Mouse (Mus musculus) liver, adult (tissue): ENCODE measurements at regions not wholly inside any gene's neighbourhood (a gene's known extent, or its start where the extent isn't known, plus 50 kb on each side); places are given as distances from the start of the nearest gene placed in this dataset.

Source experiments
- GATA4 ChIP-seq: IDR thresholded peaks from 2 replicates; pipeline ENCODE4 v1.6.1; 2014; ENCODE audit warnings: mild to moderate bottlenecking, low read length; ENCODE audit not compliant: insufficient replicate concordance

GRCm38 (mm10) chr11:111838996-111839395 lies 773.0 kb downstream of the Kcnj2 start:
- no peak for TF ChIP-seq GATA4

GRCm38 (mm10) chr11:111843728-111844258 lies 777.8 kb downstream of the Kcnj2 start:
- no peak for TF ChIP-seq GATA4

- TF ChIP-seq GATA4, result no peak
Observed at GRCm38 (mm10) chr11:111844382-111845027, 778.5 kb downstream of the Kcnj2 start.

GRCm38 (mm10) chr11:111857288-111857687 lies 791.3 kb downstream of the Kcnj2 start:
- TF ChIP-seq GATA4, result no peak

- TF ChIP-seq GATA4, result no peak
Observed at GRCm38 (mm10) chr11:111858111-111858510, 792.1 kb downstream of the Kcnj2 start.

GRCm38 (mm10) chr11:111865143-111865542 lies 799.2 kb downstream of the Kcnj2 start:
- TF ChIP-seq GATA4, result no peak

GRCm38 (mm10) chr11:111875406-111875805 lies 809.4 kb downstream of the Kcnj2 start:
- no peak for TF ChIP-seq GATA4

GRCm38 (mm10) chr11:111880146-111880545 lies 814.2 kb downstream of the Kcnj2 start:
- TF ChIP-seq GATA4, result no peak

- TF ChIP-seq GATA4, result no peak
Observed at GRCm38 (mm10) chr11:111890026-111890425, 824.1 kb downstream of the Kcnj2 start.

GRCm38 (mm10) chr11:111893861-111894260 lies 827.9 kb downstream of the Kcnj2 start:
- no peak for TF ChIP-seq GATA4

- TF ChIP-seq GATA4, result no peak
Observed at GRCm38 (mm10) chr11:111895221-111896200, 829.5 kb downstream of the Kcnj2 start.

GRCm38 (mm10) chr11:111897001-111897400 lies 831.0 kb downstream of the Kcnj2 start:
- TF ChIP-seq GATA4, result no peak

GRCm38 (mm10) chr11:111904086-111904485 lies 838.1 kb downstream of the Kcnj2 start:
- TF ChIP-seq GATA4, result no peak

GRCm38 (mm10) chr11:111913891-111914290 lies 847.9 kb downstream of the Kcnj2 start:
- TF ChIP-seq GATA4, result no peak

- TF ChIP-seq GATA4, result no peak
Observed at GRCm38 (mm10) chr11:111926336-111926735, 855.7 kb upstream of the Sox9 start.

GRCm38 (mm10) chr11:111929366-111929765 lies 852.7 kb upstream of the Sox9 start:
- no peak for TF ChIP-seq GATA4

GRCm38 (mm10) chr11:111932052-111932451 lies 850.0 kb upstream of the Sox9 start:
- TF ChIP-seq GATA4, result no peak

- TF ChIP-seq GATA4, result no peak
Observed at GRCm38 (mm10) chr11:111944282-111944681, 837.7 kb upstream of the Sox9 start.
